Mouse (Mus musculus) embryo, embryonic 11.5 days (tissue): ENCODE results near the gene Pik3ca.

Experiments used
- DNase-seq: peaks from one replicate; pipeline ENCODE4 v3.0.0-alpha.2; 2012; ENCODE audit warnings: low read depth, low spot score

Pik3ca gene

GRCm38 (mm10) chr3:32397461-32398174 is at the start of gene Pik3ca:
Pik3ca (plus strand) TSS chr3:32397671.
- peak; percentile 31 for DNase-seq

- DNase-seq: no peak
Observed at GRCm38 (mm10) chr3:32347881-32348280, 49.6 kb upstream of the Pik3ca start.

GRCm38 (mm10) chr3:32361221-32361620 is 36.2 kb upstream of the Pik3ca start:
- DNase-seq: no peak

- no peak for DNase-seq
Observed at GRCm38 (mm10) chr3:32364195-32364594, 33.3 kb upstream of the Pik3ca start.

- DNase-seq: peak; percentile 31
Observed at GRCm38 (mm10) chr3:32364841-32365545, 32.5 kb upstream of the Pik3ca start.

GRCm38 (mm10) chr3:32365546-32366245 is 31.8 kb upstream of the Pik3ca start, which contains the start of gene Zmat3:
Zmat3 (minus strand) TSS chr3:32366014.
- DNase-seq: peak; percentile 57

DNA sequence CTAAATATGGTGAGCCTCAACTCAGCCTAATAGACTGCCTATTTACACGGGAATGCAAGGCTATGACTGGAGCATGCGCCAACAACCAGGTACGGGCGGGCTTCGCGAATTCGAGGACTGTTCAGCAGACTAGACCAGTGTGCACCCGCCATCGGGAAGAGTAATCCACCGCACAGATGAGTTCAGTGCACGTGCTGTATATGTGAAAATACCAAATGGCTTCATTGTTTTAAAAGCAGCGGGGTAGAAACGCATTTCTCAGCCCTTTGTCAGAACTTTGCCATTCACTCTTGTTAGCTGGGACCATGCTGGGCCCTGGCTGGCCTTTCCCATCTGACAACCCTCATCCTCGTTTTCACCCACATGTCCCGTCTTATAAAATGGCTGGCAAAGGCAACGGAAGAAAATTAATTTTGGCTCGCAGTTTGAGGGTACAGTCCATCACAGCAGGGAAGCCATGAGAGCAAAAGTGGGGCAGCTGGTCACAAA is 31.2 kb upstream of the Pik3ca start:
- no peak for DNase-seq

DNA sequence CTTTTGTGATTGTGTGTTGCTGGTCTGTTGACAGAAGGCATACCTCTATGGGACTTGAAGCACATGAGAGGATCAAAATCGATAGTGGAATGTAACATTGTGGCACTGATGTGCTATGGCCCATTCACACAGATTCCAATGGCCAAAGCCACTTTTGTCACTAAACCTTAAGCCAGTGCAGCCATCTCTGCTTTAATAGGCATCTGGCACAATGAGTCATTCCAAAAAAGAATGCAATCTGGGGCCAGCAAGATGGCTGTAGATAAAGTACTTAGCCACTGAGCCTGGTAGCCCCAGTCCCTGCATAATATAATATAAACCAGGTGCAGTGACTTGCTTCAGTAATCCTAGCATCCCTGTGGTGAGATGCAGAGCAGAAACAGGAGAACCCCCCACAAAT is 30.0 kb upstream of the Pik3ca start:
- no peak for DNase-seq

- no peak for DNase-seq
Observed at GRCm38 (mm10) chr3:32371957-32372356, 25.5 kb upstream of the Pik3ca start.

- no peak for DNase-seq
Observed at GRCm38 (mm10) chr3:32372470-32372869, 25.0 kb upstream of the Pik3ca start.

GRCm38 (mm10) chr3:32373236-32373635 is 24.2 kb upstream of the Pik3ca start:
- no peak for DNase-seq

DNA sequence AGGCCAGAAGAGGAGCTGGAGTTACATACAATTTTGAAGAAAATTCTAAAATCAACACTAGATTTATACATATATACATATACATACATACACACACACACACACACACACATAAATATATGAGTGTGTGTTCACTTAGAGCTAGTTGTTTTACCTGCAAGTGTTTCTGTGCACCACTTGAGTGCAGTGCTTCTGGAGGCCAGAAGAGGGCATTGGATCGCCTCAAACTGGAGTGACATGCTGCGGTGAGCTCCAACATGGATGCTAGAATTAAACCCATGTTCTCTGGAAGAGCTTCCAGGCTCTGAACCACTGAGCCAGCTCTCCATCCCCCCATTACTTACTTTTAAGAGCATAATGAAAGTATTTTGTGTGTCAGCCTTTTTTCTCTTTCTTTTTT is 17.6 kb upstream of the Pik3ca start:
- DNase-seq: no peak

DNA sequence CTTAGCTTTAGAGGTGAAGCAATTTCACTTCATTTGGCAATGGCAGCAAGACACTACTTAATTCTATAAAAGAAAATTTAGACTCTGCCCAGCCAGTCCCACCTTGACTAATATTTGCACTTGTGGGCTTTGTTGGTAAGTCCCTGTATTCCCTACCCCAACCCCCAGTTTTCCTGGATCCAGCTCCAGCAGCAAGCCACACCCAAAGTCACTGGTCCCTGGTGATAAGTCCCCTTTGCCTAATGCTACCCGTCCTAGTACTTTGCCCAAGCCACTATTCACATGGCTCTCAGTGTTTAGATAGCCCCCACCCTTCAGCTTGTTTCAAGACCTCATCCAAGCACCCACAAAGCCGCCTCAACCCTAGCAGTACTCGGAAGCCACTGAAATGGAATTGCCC is 15.9 kb upstream of the Pik3ca start:
- DNase-seq: no peak

- no peak for DNase-seq
Observed at GRCm38 (mm10) chr3:32392841-32393240, 4.6 kb upstream of the Pik3ca start.

DNA sequence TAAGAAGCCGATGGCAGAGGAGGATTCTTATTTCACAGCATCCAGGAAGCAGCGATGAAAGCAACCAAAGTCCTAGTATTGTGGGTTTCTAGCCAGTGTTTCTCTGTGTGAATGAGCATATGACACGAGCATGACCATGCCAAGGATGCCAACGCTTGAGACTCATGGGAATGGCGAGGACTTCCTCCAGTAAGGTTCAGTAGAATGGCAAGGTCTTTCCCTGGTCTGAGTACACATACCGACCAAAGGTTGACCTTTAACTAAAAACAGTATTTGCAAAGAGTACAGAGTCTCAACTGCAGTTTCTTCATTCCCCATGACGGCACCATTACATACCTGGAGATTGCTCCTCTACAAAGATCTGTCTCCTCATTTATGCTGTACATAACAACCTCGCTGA is 3.5 kb upstream of the Pik3ca start:
- no peak for DNase-seq

DNA sequence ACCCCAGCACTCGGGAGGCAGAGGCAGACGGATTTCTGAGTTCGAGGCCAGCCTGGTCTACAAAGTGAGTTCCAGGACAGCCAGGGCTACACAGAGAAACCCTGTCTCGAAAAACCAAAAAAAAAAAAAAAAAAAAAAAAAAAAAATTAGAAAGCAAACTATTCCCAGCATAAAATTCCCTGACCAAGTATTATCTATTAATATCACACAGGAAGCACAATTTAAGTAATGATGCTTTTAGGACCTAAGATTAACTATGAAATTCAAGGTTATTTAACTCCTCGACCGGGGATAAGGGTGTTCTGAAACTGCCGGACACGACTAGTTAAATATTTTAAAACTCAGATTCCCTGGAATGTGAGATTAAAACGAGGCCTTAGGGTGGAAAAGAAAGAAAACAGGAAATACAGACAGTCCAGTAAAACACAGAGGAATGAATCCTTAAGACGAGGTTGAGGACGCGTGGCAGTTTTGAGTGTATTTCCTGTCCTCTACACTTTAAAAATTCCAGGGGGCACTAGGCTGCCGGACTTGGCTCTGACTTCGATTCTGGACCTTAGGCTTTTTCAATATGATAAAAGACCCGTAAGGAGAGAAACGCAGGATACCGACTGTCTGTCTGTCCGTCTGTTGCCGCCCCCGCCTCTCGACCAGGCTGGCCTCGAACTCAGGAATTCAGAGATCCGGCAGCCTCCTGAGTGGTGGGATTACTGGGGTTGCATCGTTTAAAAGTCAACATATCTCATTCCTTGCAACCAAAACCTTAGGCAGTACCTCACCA is 1.5 kb upstream of the Pik3ca start:
- peak; percentile 5 for DNase-seq

DNA sequence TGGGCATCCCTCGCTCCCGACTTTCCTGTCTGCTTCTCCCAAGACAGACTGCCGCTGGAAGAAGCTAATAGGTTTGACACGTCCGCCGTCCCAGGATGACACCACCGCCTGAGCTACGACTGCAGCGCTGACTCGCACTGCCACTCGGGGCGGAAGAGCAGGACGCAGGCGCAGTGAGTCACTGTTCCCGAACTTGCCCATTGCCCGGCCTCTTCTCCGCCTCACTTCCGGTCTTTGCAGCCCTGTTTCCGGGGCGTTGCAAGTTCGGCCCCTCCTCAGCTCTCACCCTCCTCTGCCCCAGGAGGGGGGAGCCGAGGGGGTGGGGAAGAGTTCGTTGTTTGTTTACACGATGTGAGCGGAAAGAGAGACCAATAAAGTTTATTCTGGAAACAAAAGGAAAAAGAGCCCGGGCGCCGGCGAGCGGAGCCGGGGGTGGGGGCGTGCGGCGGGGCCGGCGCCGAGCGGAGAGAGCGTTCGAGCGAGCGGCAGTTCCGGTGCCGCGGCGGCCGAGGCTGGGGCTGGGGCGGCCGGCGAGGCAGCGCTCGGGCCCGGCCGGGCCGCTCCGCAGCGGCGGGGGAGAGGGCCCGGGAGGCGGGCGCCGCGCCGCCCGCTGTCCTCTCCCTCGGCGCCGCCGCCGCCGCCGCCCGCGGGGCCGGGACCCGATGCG is 544 bp upstream of the Pik3ca start:
- DNase-seq: peak; percentile 97

GRCm38 (mm10) chr3:32398175-32398538 is 686 bp downstream of the Pik3ca start:
- no peak for DNase-seq

- no peak for DNase-seq
Observed at GRCm38 (mm10) chr3:32398623-32399022, 1.2 kb downstream of the Pik3ca start.

GRCm38 (mm10) chr3:32399381-32399780 is 1.9 kb downstream of the Pik3ca start:
- DNase-seq: no peak

GRCm38 (mm10) chr3:32399931-32400330 is 2.5 kb downstream of the Pik3ca start:
- DNase-seq: no peak
